Mouse (Mus musculus) bone marrow macrophage, adult 2 months (primary cell): ENCODE data around the gene Tspan14.

Experiments used
- CTCF ChIP-seq: IDR thresholded peaks from 2 replicates; pipeline ENCODE4 v1.5.1; 2012; ENCODE audit warnings: low read depth, mild to moderate bottlenecking, low read length, moderate library complexity
- POLR2A ChIP-seq: IDR thresholded peaks from 2 replicates; pipeline ENCODE4 v1.6.1; 2012; ENCODE audit warnings: mild to moderate bottlenecking, low read depth, low read length, borderline replicate concordance

DNA sequence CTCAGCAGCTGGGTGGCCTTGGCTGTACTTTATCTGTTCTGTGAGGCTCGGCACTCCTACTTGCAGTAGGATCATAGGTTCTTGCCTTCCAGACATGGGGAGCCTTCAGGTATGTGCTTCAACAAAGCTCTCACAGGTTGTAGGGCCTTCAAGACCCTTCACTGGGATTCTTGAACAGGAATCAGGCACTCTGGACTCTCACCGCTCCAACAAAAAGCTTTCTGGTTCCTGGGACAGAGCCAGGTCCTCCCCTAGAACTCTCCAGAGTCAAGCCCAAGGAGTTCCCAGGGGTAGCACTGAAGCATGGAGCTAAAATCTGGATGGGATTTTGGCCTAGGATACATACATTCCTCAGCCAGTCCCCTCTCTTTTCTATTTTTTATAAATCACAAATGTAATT lies 77.4 kb downstream of the Tspan14 start:
- TF ChIP-seq CTCF (no peak), POLR2A (no peak)
